Mouse (Mus musculus): Measurements from ENCODE around the gene Cass4. TPM values are rescaled to one million over a fixed set of nuclear protein-coding genes. Genes with fewer than 3 reads are reported as not detected.

Cass4 gene
- polyA plus RNA-seq, 1 experiment from 2014 or later: 0.14 TPM

GRCm38 (mm10) chr2:172452031-172452430 is 58.4 kb downstream of the Cass4 start:
- 95% methylated on average over 4 of the region's 4 CpGs for WGBS
- no peaks in the 10 kb centered on the region for H3K9me3 ChIP-seq
- peaks cover 78% of the 10 kb centered on the region for H3K36me3 ChIP-seq (replicated peaks)
- H3K4me1 ChIP-seq: no peaks in the 10 kb centered on the region
- no peak overlapping the region for H3K4me3 ChIP-seq
- H3K27me3 ChIP-seq (replicated peaks; ENCODE audit: low read depth, poor library complexity, severe bottlenecking): no peaks in the 10 kb centered on the region
- H3K27ac ChIP-seq (replicated peaks): no peak overlapping the region
- no peak for DNase-seq (ENCODE audit: low spot score)

- H3K9me3 ChIP-seq: no peaks in the 10 kb centered on the region
- H3K27ac ChIP-seq (replicated peaks): no peak overlapping the region
- no peak for DNase-seq (ENCODE audit: low spot score)
- WGBS: 89% methylated on average over 10 of the region's 10 CpGs
- no peak overlapping the region for H3K4me3 ChIP-seq
- peaks cover 76% of the 10 kb centered on the region for H3K36me3 ChIP-seq (replicated peaks)
- no peaks in the 10 kb centered on the region for H3K27me3 ChIP-seq (replicated peaks; ENCODE audit: low read depth, poor library complexity, severe bottlenecking)
- H3K4me1 ChIP-seq: no peaks in the 10 kb centered on the region
Measured at GRCm38 (mm10) chr2:172452458-172452857, 58.9 kb downstream of the Cass4 start.

- DNase-seq (ENCODE audit: low spot score): no peak
- H3K27ac ChIP-seq (replicated peaks): no peak within 1 kb of the TSS
- peaks cover 10% of the 10 kb centered on the region for H3K4me1 ChIP-seq
- no peaks in the 10 kb centered on the region for H3K27me3 ChIP-seq (replicated peaks; ENCODE audit: low read depth, poor library complexity, severe bottlenecking)
- H3K36me3 ChIP-seq (replicated peaks): peaks cover 62% of the 10 kb centered on the region
- H3K4me3 ChIP-seq: no peak within 1 kb of the TSS
- WGBS: 87% methylated on average over 11 of the region's 11 CpGs
- H3K9me3 ChIP-seq: no peaks in the 10 kb centered on the region
Measured at GRCm38 (mm10) chr2:172458496-172458895, 64.9 kb downstream of the Cass4 start, which contains the start of gene Gcnt7. Gene Gcnt7, minus strand, starts transcription at chr2:172458596.

GRCm38 (mm10) chr2:172460647-172461046 is 67.1 kb downstream of the Cass4 start:
- H3K36me3 ChIP-seq (replicated peaks): peaks cover 71% of the 10 kb centered on the region
- H3K27me3 ChIP-seq (replicated peaks; ENCODE audit: low read depth, poor library complexity, severe bottlenecking): no peaks in the 10 kb centered on the region
- H3K4me1 ChIP-seq: peaks cover 10% of the 10 kb centered on the region
- H3K4me3 ChIP-seq: no peak overlapping the region
- H3K27ac ChIP-seq (replicated peaks): no peak overlapping the region
- DNase-seq (ENCODE audit: low spot score): peak; percentile 41
- H3K9me3 ChIP-seq: no peaks in the 10 kb centered on the region
- WGBS: 71% methylated on average over 2 of the region's 2 CpGs

GRCm38 (mm10) chr2:172462813-172463212 is 69.2 kb downstream of the Cass4 start:
- peaks cover 10% of the 10 kb centered on the region for H3K4me1 ChIP-seq
- WGBS: 91% methylated on average over 4 of the region's 4 CpGs
- no peaks in the 10 kb centered on the region for H3K9me3 ChIP-seq
- H3K4me3 ChIP-seq: no peak overlapping the region
- H3K27me3 ChIP-seq (replicated peaks; ENCODE audit: low read depth, poor library complexity, severe bottlenecking): no peaks in the 10 kb centered on the region
- no peak overlapping the region for H3K27ac ChIP-seq (replicated peaks)
- no peak for DNase-seq (ENCODE audit: low spot score)
- peaks cover 82% of the 10 kb centered on the region for H3K36me3 ChIP-seq (replicated peaks)

- Histone ChIP-seq H3K27me3 (replicated peaks; ENCODE audit: low read depth, poor library complexity, severe bottlenecking) (no peaks in the 10 kb centered on the region), H3K4me1 (no peaks in the 10 kb centered on the region), H3K9me3 (no peaks in the 10 kb centered on the region), H3K36me3 (replicated peaks) (peaks cover 87% of the 10 kb centered on the region), H3K27ac (replicated peaks) (no peak overlapping the region), H3K4me3 (no peak overlapping the region)
- DNase-seq (ENCODE audit: low spot score): no peak
- 89% methylated on average over 11 of the region's 11 CpGs for WGBS
Measured at GRCm38 (mm10) chr2:172466427-172467132, 73.0 kb downstream of the Cass4 start.

- no peak overlapping the region for H3K4me3 ChIP-seq
- H3K27ac ChIP-seq (replicated peaks): no peak overlapping the region
- no peak for DNase-seq (ENCODE audit: low spot score)
- no peaks in the 10 kb centered on the region for H3K9me3 ChIP-seq
- peaks cover 84% of the 10 kb centered on the region for H3K36me3 ChIP-seq (replicated peaks)
- no peaks in the 10 kb centered on the region for H3K4me1 ChIP-seq
- H3K27me3 ChIP-seq (replicated peaks; ENCODE audit: low read depth, poor library complexity, severe bottlenecking): no peaks in the 10 kb centered on the region
- 94% methylated on average over 5 of the region's 5 CpGs for WGBS
Measured at GRCm38 (mm10) chr2:172467206-172467605, 73.6 kb downstream of the Cass4 start.

- WGBS: 86% methylated on average over 11 of the region's 11 CpGs
- H3K4me3 ChIP-seq: no peak overlapping the region
- no peaks in the 10 kb centered on the region for H3K27me3 ChIP-seq (replicated peaks; ENCODE audit: low read depth, poor library complexity, severe bottlenecking)
- H3K4me1 ChIP-seq: peaks cover 2% of the 10 kb centered on the region; the same call in 1 of the 2 replicates
- peaks cover 73% of the 10 kb centered on the region for H3K36me3 ChIP-seq (replicated peaks)
- DNase-seq (ENCODE audit: low spot score): no peak
- H3K9me3 ChIP-seq: no peaks in the 10 kb centered on the region
- no peak overlapping the region for H3K27ac ChIP-seq (replicated peaks)
Measured at GRCm38 (mm10) chr2:172468346-172468819, 74.8 kb downstream of the Cass4 start.

- 85% methylated on average over 11 of the region's 11 CpGs for WGBS
- Histone ChIP-seq H3K9me3 (no peaks in the 10 kb centered on the region), H3K27me3 (replicated peaks; ENCODE audit: low read depth, poor library complexity, severe bottlenecking) (peaks cover 4% of the 10 kb centered on the region; the same call in 1 of the 2 replicates)
Measured at GRCm38 (mm10) chr2:172472318-172472717, 78.7 kb downstream of the Cass4 start, which contains the start of gene Fam209. Gene Fam209, plus strand, starts transcription at chr2:172472520.

GRCm38 (mm10) chr2:172473591-172473990 is 80.0 kb downstream of the Cass4 start:
- Histone ChIP-seq H3K4me1 (peaks cover 16% of the 10 kb centered on the region), H3K4me3 (no peak overlapping the region), H3K27ac (replicated peaks) (no peak overlapping the region), H3K9me3 (no peaks in the 10 kb centered on the region), H3K27me3 (replicated peaks; ENCODE audit: low read depth, poor library complexity, severe bottlenecking) (peaks cover 4% of the 10 kb centered on the region; the same call in 1 of the 2 replicates), H3K36me3 (replicated peaks) (peaks cover 24% of the 10 kb centered on the region)
- WGBS: 85% methylated on average over 8 of the region's 8 CpGs
- DNase-seq (ENCODE audit: low spot score): no peak

More at GRCm38 (mm10) chr2:172472318-172472717, 78.7 kb downstream of the Cass4 start, which contains the start of gene Fam209:
- Histone ChIP-seq H3K4me1 (peaks cover 11% of the 10 kb centered on the region), H3K4me3 (no peak within 1 kb of the TSS), H3K27ac (replicated peaks) (no peak within 1 kb of the TSS), H3K36me3 (replicated peaks) (peaks cover 36% of the 10 kb centered on the region)
- no peak for DNase-seq (ENCODE audit: low spot score)

GRCm38 (mm10) chr2:172474970-172475369 is 81.4 kb downstream of the Cass4 start:
- H3K27me3 ChIP-seq (replicated peaks; ENCODE audit: low read depth, poor library complexity, severe bottlenecking): peaks cover 4% of the 10 kb centered on the region; the same call in 1 of the 2 replicates
- peaks cover 16% of the 10 kb centered on the region for H3K4me1 ChIP-seq
- H3K4me3 ChIP-seq: no peak overlapping the region
- H3K27ac ChIP-seq (replicated peaks): no peak overlapping the region
- peaks cover 10% of the 10 kb centered on the region for H3K36me3 ChIP-seq (replicated peaks)
- no peaks in the 10 kb centered on the region for H3K9me3 ChIP-seq
- DNase-seq (ENCODE audit: low spot score): peak; percentile 34
- 33% methylated on average over 6 of the region's 6 CpGs for WGBS

- WGBS: 35% methylated on average over 10 of the region's 10 CpGs
- 0 out of 2 replicates have a peak, but pooled peaks cover 4% of the 10 kb centered on the region for H3K36me3 ChIP-seq (replicated peaks)
- DNase-seq (ENCODE audit: low spot score): no peak
Measured at GRCm38 (mm10) chr2:172476707-172477260, 83.2 kb downstream of the Cass4 start.

More at GRCm38 (mm10) chr2:172476707-172477260, 83.2 kb downstream of the Cass4 start:
- H3K27me3 ChIP-seq (replicated peaks; ENCODE audit: low read depth, poor library complexity, severe bottlenecking): peaks cover 4% of the 10 kb centered on the region; the same call in 1 of the 2 replicates
- H3K27ac ChIP-seq (replicated peaks): no peak overlapping the region
- peaks cover 16% of the 10 kb centered on the region for H3K4me1 ChIP-seq
- no peaks in the 10 kb centered on the region for H3K9me3 ChIP-seq
- no peak overlapping the region for H3K4me3 ChIP-seq

Data from embryonic facial prominence, embryonic 10.5 days (tissue).